Mouse (Mus musculus) mouse trophoblast stem cell (cell line): ENCODE results near the gene Zfp212.
"Not testable (repeated sequence)": the region's sequence is repeated elsewhere in the genome, so short reads cannot be mapped to it uniquely, and the experiment has no call there.

Experiments
- in situ Hi-C, 2 experiments: fragments of 300-500 bp; cut with MseI, MboI; formaldehyde crosslinking; loops; 2 replicates in 1 of 2; 3 replicates in 1 of 2; pipeline ENCODE4 v1.15.1; 2025

Gene Zfp212

GRCm38 (mm10) chr6:47942461-47942860 is 22.2 kb downstream of the Zfp212 start:
- in situ Hi-C loops: no loop called here

- in situ Hi-C loops: no loop called here
Measured at GRCm38 (mm10) chr6:47943021-47943691, 22.9 kb downstream of the Zfp212 start.

GRCm38 (mm10) chr6:47943721-47944120 is 23.4 kb downstream of the Zfp212 start:
- in situ Hi-C loops: no loop called here

- in situ Hi-C loops: no loop called here
Measured at GRCm38 (mm10) chr6:47947388-47947787, 27.1 kb downstream of the Zfp212 start.

GRCm38 (mm10) chr6:47953191-47953726 is 33.0 kb downstream of the Zfp212 start, which contains the start of gene Zfp956:
Gene Zfp956, plus strand, starts transcription at chr6:47953390.
- in situ Hi-C loops: no loop called here

DNA sequence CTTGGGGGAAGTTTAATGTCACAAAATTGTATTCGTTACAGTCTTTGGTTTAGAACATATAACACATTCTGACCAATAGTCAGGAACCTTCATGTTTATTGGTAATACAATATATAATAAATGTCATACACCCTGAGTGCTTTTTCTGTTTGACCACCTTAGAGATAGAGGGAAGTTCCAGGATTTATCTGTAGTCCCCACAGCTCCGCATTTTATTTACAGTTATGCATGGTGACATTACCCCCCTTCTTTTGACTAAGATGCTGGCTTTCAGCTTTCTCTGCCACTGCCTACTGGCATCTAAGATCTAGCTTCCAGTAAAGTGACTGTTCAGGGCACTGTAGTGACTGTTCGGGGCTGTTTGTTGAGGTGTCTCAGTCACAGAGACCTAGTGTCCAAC is 34.1 kb downstream of the Zfp212 start:
- in situ Hi-C loops: no loop called here

GRCm38 (mm10) chr6:47957816-47958215 is 37.5 kb downstream of the Zfp212 start:
- in situ Hi-C loops: no loop called here

GRCm38 (mm10) chr6:47960685-47961421 is 40.6 kb downstream of the Zfp212 start:
- in situ Hi-C loops: no loop called here

DNA sequence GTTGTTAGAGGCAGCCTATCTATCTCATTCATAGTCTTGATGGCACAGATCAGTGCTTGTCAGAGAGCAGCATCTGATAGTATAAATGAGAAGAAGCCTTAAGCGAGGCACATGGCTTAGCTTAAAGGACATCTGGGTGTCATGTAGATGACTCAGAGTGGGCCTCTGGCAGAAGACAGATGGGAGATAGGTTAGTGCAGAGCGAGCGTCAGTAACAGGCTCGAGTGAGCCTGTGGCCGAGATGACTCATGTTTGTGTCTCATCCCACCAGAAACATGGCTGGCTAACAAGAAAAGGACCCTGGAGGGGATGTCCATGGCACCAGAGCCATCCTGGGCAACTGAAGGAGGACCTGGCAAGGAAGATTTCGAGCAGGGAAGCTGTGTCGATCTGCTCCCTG is 42.8 kb downstream of the Zfp212 start:
- in situ Hi-C loops: no loop called here

- in situ Hi-C loops: not testable (repeated sequence)
Measured at GRCm38 (mm10) chr6:47968166-47968565, 47.9 kb downstream of the Zfp212 start.

- in situ Hi-C loops: no loop called here
Measured at GRCm38 (mm10) chr6:47974599-47974998, 54.3 kb downstream of the Zfp212 start.

DNA sequence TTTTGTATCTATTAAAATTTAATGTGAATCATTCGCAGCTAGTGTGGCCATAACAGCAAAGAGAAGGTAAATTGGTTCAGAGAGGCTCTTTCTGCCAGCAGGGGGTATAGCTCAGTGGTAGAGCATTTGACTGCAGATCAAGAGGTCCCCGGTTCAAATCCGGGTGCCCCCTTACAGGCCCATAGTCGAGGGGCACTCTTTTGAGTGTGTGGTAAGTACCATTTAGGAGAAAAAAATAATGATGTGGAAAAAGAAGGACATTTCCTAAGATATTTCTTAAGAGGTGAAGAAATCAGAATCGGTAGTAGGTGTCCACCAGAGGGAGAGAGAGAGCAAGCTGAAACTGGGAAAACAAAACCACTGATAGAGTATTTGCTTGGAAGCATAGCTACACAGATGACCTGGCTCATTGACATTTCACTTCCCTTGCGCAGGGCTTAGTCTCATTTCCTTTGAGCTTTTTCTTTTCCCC is 58.7 kb downstream of the Zfp212 start:
- in situ Hi-C loops: no loop called here
